Mouse (Mus musculus) adrenal gland, adult 8-10 months (tissue): Measurements from ENCODE around the gene Vmn1r100. TPM values are rescaled to one million over a fixed set of nuclear protein-coding genes. Genes with fewer than 3 reads are reported as not detected.
"Not testable (repeated sequence)": the region's sequence is repeated elsewhere in the genome, so short reads cannot be mapped to it uniquely, and the experiment has no call there.

Source experiments
- DNase-seq: peaks from one replicate; pipeline ENCODE4 v3.0.0; 2022
- total RNA-seq, 4 experiments: library from RNA; stranded (reverse); gene quantifications; 2 replicates each; pipeline ENCODE4 v1.2.4; 2022

Vmn1r100 gene
- total RNA-seq: not detected

DNA sequence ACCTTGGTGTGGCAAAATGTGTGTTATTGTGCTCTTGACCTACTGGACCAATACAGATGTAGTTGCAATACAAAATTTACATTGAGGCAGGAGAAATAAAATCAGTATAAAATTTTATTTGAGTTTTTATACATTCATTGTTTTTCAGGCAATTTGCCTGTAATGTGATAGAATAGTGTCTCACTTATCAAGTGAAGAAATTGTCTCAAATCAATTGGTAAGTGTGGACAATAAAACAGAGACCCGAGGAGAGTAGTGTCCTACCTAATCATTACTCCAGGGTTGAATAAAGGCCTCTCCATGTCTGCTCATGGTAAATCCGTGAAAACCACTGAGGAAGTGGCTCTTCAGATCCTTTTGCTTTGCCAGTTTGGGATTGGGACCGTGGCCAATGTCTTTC, at the start of gene Vmn1r100:
Gene Vmn1r100, plus strand, starts transcription at position 301 of the 400 bp plus-strand sequence.
- DNase-seq: not testable (repeated sequence)

DNA sequence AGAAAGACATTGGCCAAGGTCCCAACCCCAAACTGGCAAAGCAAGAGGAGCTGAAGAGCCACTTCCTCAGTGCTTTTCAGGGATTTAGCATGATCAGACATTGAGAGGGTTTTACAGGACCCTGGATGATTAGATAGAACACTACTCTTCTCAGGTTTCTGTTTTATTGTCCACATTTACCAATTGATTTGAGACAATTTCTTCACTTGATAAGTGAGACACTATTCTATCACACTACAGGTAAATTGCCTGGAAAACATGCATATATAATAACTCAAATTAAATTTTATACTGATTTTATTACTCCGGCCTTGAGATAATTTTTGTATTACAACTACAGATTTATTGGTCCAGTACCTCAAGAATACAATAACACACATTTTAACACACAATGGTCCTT, 42.4 kb upstream of the Vmn1r100 start, which contains the start of gene Gm5728:
Gene Gm5728, minus strand, starts transcription at position 101 of the 400 bp plus-strand sequence.
- not testable (repeated sequence) for DNase-seq

DNA sequence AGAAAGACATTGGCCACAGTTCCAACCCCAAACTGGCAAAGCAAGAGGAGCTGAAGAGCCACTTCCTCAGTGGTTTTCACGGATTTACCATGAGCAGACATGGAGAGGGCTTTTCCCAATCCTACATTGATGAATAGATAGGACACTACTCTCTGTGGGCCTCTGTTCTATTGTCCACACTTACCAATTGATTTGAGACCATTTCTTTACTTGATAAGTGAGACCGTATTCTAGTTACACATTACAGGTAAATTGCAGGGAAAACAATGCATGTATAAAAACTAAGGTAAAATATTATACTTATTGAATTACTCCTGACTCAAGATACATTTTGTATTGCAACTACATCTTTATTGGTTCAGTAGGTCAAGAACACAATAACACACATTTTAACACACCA, 24.8 kb downstream of the Vmn1r100 start, which contains the start of gene Vmn1r101:
Gene Vmn1r101, minus strand, starts transcription at position 101 of the 400 bp plus-strand sequence.
- DNase-seq: not testable (repeated sequence)

Other genes with a start within 250 kb of the Vmn1r100 start
- not detected for gene Vmn1r94, start 249.6 kb upstream of the Vmn1r100 start, total RNA-seq
- gene Vmn1r95, start 224.2 kb upstream of the Vmn1r100 start, total RNA-seq: not detected
- not detected for gene Gm6164, start 212.3 kb upstream of the Vmn1r100 start, total RNA-seq
- gene Gm4498, start 184.1 kb upstream of the Vmn1r100 start, total RNA-seq: not detected
- gene Gm5890, start 155.1 kb upstream of the Vmn1r100 start, total RNA-seq: not detected
- not detected for gene Gm4133, start 83.9 kb upstream of the Vmn1r100 start, total RNA-seq
- not detected for gene Gm5728, start 42.5 kb upstream of the Vmn1r100 start, total RNA-seq
- not detected for gene Vmn1r101, start 24.7 kb downstream of the Vmn1r100 start, total RNA-seq
- not detected for gene Gm10670, start 57.0 kb downstream of the Vmn1r100 start, total RNA-seq
- not detected for gene Vmn1r103, start 92.6 kb downstream of the Vmn1r100 start, total RNA-seq
- not detected for gene Vmn1r104, start 115.9 kb downstream of the Vmn1r100 start, total RNA-seq
- gene Gm5726, start 127.8 kb downstream of the Vmn1r100 start, total RNA-seq: not detected
- gene Gm4141, start 158.3 kb downstream of the Vmn1r100 start, total RNA-seq: not detected
- not detected for gene Gm4513, start 181.1 kb downstream of the Vmn1r100 start, total RNA-seq